Mouse (Mus musculus) v-Abl transformed pro-B cells (cell line): Measurements from ENCODE around the gene S1pr3.

Experiments used
- in situ Hi-C, 2 experiments: fragments of 400-800 bp; cut with MboI; formaldehyde crosslinking; loops; one replicate each; pipeline ENCODE4 v1.15.1; 2025; ENCODE audit not compliant: unreplicated experiment in 2 of 2

The S1pr3 gene

GRCm38 (mm10) chr13:51408519-51409001 is at the start of gene S1pr3:
Gene S1pr3 (plus strand): TSS chr13:51408639.
- in situ Hi-C loops = no loop called here

GRCm38 (mm10) chr13:51360441-51360962 is 47.9 kb upstream of the S1pr3 start:
- in situ Hi-C loops = no loop called here

- in situ Hi-C loops = no loop called here
These were observed 45.0 kb upstream of the S1pr3 start for GRCm38 (mm10) chr13:51363390-51363789.

- in situ Hi-C loops = no loop called here
These were observed 44.5 kb upstream of the S1pr3 start for GRCm38 (mm10) chr13:51363985-51364384.

GRCm38 (mm10) chr13:51365191-51365590 is 43.2 kb upstream of the S1pr3 start:
- in situ Hi-C loops = no loop called here

GRCm38 (mm10) chr13:51368346-51368745 is 40.1 kb upstream of the S1pr3 start:
- in situ Hi-C loops = no loop called here

- in situ Hi-C loops = no loop called here
These were observed 39.1 kb upstream of the S1pr3 start for GRCm38 (mm10) chr13:51369354-51369753.

- in situ Hi-C loops = no loop called here
These were observed 35.4 kb upstream of the S1pr3 start for GRCm38 (mm10) chr13:51373086-51373485.

- in situ Hi-C loops = no loop called here
These were observed 34.2 kb upstream of the S1pr3 start for GRCm38 (mm10) chr13:51374026-51374807.

GRCm38 (mm10) chr13:51378126-51378525 is 30.3 kb upstream of the S1pr3 start:
- in situ Hi-C loops = no loop called here

GRCm38 (mm10) chr13:51379596-51379995 is 28.8 kb upstream of the S1pr3 start:
- in situ Hi-C loops = no loop called here

GRCm38 (mm10) chr13:51381498-51381897 is 26.9 kb upstream of the S1pr3 start:
- in situ Hi-C loops = no loop called here

- in situ Hi-C loops = no loop called here
These were observed 23.5 kb upstream of the S1pr3 start for GRCm38 (mm10) chr13:51384899-51385298.

GRCm38 (mm10) chr13:51387908-51388307 is 20.5 kb upstream of the S1pr3 start:
- in situ Hi-C loops = no loop called here

- in situ Hi-C loops = no loop called here
These were observed 18.0 kb upstream of the S1pr3 start for GRCm38 (mm10) chr13:51390398-51390797.

- in situ Hi-C loops = no loop called here
These were observed 17.0 kb upstream of the S1pr3 start for GRCm38 (mm10) chr13:51391359-51391916.

- in situ Hi-C loops = no loop called here
These were observed 16.2 kb upstream of the S1pr3 start for GRCm38 (mm10) chr13:51392256-51392655.

- in situ Hi-C loops = no loop called here
These were observed 10.6 kb upstream of the S1pr3 start for GRCm38 (mm10) chr13:51397861-51398260.

GRCm38 (mm10) chr13:51399562-51399961 is 8.9 kb upstream of the S1pr3 start:
- in situ Hi-C loops = no loop called here

- in situ Hi-C loops = no loop called here
These were observed 8.2 kb upstream of the S1pr3 start for GRCm38 (mm10) chr13:51400186-51400719.

GRCm38 (mm10) chr13:51400736-51401501 is 7.5 kb upstream of the S1pr3 start:
- in situ Hi-C loops = no loop called here
